Mouse (Mus musculus) G1E (cell line): ENCODE results near the gene P2rx4.

Experiments used
- CTCF ChIP-seq: IDR thresholded peaks from 2 replicates; pipeline ENCODE4 v1.5.1; 2012; ENCODE audit warnings: low read depth, low read length, inconsistent platforms, mixed read lengths
- GATA1 ChIP-seq: IDR thresholded peaks from 2 replicates; pipeline ENCODE4 v1.6.1; 2012; ENCODE audit warnings: borderline replicate concordance, low read length, inconsistent platforms, mixed read lengths
- TAL1 ChIP-seq: conservative IDR thresholded peaks from 2 replicates; pipeline ENCODE4 v1.6.1; 2012; ENCODE audit warnings: low read depth, low read length, inconsistent platforms, mixed read lengths

- TF ChIP-seq CTCF (no peak), GATA1 (no peak), TAL1 (no peak)
Measured at GRCm38 (mm10) chr5:122771428-122771827, 64.1 kb downstream of the P2rx4 start.
